Mouse (Mus musculus) MEL (cell line): ENCODE measurements around the gene Cklf.

Experiments
- CTCF ChIP-seq, 3 experiments: IDR thresholded peaks in 2 of 3; conservative IDR thresholded peaks in 1 of 3; 2 replicates each; pipeline ENCODE4 v1.5.1; 2011 to 2012; ENCODE audit warnings: low read length in 3 of 3, low read depth in 2 of 3, mild to moderate bottlenecking in 2 of 3, improper control_type of control experiment in 1 of 3, inconsistent platforms in 1 of 3, mixed read lengths in 1 of 3, moderate library complexity in 1 of 3; ENCODE audit not compliant: control insufficient read depth in 1 of 3, insufficient read depth in 1 of 3, poor library complexity in 1 of 3, severe bottlenecking in 1 of 3
- GATA1 ChIP-seq: IDR thresholded peaks from 2 replicates; pipeline ENCODE4 v1.6.1; 2011; ENCODE audit warnings: low read depth, low read length, improper control_type of control experiment
- MEF2A ChIP-seq: IDR thresholded peaks from 2 replicates; pipeline ENCODE4 v1.6.1; 2014; ENCODE audit warnings: low read depth, mild to moderate bottlenecking, inconsistent platforms, low read length, improper control_type of control experiment; ENCODE audit not compliant: poor library complexity, insufficient replicate concordance, severe bottlenecking; ENCODE audit errors: extremely low read depth
- NELFE ChIP-seq: IDR thresholded peaks from 2 replicates; pipeline ENCODE4 v1.6.1; 2011; ENCODE audit warnings: low read depth, low read length, improper control_type of control experiment
- POLR2A ChIP-seq, 2 experiments: IDR thresholded peaks; 2 replicates each; pipeline ENCODE4 v1.6.1; 2011 to 2012; ENCODE audit warnings: low read length in 2 of 2, mild to moderate bottlenecking in 2 of 2, control low read depth in 1 of 2, improper control_type of control experiment in 1 of 2, low read depth in 1 of 2, moderate library complexity in 1 of 2; ENCODE audit not compliant: control insufficient read depth in 1 of 2, insufficient read depth in 1 of 2, poor library complexity in 1 of 2

GRCm38 (mm10) chr8:104313311-104313710 lies 62.6 kb downstream of the Cklf start:
- TF ChIP-seq POLR2A (IDR thresholded peaks at IDR 0.05; ENCODE audit: control insufficient read depth in 1 of 2, insufficient read depth in 1 of 2, low read depth in 1 of 2, low read length in 2 of 2, poor library complexity in 1 of 2) (no peak), MEF2A (no peak), CTCF (IDR thresholded peaks at IDR 0.05 in 2 of 3, conservative IDR thresholded peaks at IDR 0.05 in 1 of 3; ENCODE audit: control insufficient read depth in 1 of 3, insufficient read depth in 1 of 3, low read depth in 2 of 3, low read length in 3 of 3, poor library complexity in 1 of 3, severe bottlenecking in 1 of 3) (no peak), GATA1 (no peak), NELFE (no peak)
